Mouse (Mus musculus): ENCODE results near the gene Krt18.

Gene Krt18

DNA sequence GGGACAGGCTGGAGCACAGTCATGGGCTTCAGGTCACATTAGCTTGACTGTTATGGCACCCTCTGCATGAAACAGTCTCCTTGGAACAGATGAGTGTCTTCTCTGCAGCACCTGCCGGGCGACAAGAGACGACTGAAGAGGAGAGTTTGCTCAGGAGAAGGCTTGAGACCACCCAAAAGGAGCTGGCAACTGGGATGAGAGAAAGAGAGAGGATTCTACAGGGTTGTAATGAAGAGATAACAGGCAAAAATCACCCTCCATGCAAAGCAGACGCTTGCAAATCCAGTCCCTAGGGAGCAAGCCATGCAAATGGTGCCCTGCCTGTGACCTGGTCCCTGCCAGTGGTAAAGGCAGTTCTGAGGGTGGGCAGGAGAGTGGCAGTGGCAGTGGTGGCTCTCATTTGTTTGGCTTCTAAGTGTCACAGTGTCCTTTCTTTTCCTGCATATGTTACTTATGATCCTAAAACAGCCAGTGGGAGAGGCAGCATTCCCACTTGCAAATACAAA, 15.7 kb upstream of the Krt18 start:
- no peak for DNase-seq

- peak; percentile 12 for DNase-seq
Measured at GRCm38 (mm10) chr15:102013651-102014050, 14.3 kb upstream of the Krt18 start.

DNA sequence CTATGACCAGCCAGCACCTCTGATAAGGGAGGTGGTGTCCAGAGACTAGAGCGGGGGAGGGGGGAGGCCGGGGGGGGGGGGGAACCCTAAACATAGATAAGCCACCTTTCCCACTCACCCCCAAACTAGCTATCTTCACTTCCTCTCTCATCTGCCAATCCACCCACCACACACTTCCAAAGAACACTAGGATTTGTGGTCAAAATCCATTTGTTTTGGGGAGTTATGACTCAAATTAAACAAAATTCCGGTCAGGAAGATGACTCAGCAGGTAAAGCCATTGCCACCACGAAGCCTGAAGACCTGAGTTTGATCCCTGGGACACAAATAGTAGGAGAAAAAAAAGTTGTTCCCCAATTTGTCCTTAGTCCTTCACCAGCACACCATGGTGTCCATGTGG, 13.1 kb upstream of the Krt18 start:
- no peak for DNase-seq

DNA sequence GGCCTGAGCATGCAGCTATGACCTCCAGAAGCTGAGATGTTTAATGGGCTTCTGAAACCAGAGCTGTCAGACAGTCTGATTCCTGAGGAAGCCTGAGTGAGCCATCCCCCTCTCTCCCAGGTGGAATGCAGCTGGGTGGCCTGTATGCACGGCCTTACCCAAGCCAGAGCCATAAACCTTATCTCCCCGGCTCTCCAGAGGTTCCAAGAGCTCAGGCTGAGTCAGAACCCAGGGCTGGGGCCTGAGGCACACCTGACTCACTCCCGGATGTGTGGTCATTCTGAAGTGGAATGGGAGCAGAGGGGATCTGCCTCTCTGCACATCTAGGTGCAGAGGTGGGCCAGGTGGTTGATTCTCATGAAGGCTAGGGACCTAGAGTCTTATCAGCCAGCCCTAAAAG, 11.9 kb upstream of the Krt18 start:
- no peak for DNase-seq

DNA sequence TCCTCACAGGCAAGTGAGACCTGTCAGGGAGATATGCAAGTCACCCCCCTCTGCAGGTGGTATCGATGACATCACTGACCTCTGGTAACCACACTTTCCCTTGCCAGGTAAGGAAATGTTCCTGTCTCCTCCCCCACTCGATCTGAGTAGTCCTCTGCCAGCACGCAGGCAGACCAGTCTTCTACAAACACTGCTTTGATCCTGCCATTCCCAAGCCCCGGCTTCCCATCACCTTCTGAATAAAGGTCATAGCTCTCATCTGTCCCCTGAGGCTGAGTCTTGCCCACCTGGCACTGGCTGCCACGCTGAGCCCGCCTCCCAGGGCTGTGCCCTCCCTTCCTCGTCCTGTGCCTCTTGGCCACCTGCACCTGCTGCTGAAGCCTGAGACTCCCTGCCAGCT, 11.2 kb upstream of the Krt18 start:
- no peak for DNase-seq

DNA sequence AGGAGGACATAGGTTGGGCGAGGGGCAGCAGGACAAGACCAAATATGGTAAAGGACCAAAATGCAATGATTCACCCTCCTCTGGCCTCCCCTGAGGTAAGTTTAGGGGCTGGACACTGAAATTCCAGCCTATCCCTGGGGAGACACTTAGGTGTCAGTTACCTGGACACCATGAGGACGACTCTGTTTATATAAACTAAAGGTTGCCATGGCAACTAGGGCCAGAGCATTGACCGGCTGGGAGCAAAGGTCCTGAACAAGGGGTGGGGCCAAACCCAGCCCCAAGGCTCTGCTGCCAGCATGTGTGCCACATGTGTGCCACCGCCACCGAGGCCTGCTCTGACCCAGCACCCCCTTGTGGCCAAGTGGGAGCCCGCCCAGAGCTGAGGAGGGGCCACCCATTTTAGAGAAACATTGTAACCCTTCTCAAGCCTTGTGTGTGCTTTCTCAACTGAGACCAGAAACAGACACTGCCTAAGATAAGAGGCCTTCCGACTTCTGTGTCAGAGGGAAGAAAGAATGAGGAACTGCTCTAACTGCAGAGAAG, 10.0 kb upstream of the Krt18 start:
- no peak for DNase-seq

DNA sequence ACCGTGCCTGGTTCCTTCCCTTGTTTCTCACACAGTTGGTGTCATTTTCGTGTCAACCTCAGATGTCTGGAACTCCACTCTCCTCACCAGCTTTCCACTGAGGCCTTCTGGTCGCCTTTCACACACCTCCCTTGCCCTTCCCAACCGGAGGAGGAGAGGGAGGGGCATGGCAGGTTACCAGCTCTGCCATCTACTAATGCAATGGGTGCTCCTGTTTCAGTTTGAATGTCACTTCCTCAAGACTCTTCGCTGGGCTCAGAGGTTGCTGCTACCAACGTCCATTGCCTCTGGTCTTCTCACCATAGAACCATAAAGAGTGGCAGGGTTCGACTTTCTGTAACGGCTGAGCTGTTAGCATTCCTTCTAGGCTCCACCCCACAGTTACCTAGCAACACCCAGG, 5.5 kb upstream of the Krt18 start:
- DNase-seq, result no peak

GRCm38 (mm10) chr15:102023888-102024287, 4.1 kb upstream of the Krt18 start:
- DNase-seq, result no peak

DNA sequence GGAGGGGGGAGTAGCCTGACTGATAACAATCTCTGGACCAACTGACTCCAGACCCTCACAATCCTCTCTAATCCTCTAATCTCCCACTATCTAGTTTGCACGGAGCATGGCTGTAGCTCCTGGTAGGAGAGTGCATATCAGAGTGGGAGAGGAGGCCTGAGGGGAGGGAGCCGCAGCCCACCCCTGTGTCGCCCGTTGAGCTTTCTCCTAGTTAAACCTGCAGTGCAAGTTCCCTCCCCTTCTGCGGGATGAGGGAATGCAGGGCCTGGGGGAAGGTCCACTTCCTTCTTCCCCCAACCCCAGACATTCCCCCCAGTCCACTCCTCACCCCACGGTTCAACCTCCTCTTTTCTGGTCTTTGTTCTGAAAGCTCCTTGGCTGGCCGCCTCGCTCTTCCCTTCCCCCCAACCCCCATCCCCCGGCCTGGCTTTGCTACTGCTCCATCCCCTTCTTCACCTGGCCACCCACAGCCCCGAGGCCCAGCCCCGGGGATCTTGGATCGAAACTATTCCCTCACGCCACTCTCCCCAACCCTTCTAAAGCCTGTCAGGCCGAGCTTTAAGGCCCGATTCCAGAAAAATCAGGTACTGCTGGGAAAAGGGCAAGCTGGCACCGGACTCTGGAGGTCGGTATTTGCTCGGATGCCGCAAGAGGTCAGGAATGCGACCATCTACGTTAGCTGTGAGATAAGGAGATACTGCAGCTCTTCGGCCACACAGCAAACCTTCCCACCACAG, 2.7 kb upstream of the Krt18 start:
- DNase-seq, result no peak

- no peak for DNase-seq
Measured at GRCm38 (mm10) chr15:102026430-102026829, 1.6 kb upstream of the Krt18 start.

DNA sequence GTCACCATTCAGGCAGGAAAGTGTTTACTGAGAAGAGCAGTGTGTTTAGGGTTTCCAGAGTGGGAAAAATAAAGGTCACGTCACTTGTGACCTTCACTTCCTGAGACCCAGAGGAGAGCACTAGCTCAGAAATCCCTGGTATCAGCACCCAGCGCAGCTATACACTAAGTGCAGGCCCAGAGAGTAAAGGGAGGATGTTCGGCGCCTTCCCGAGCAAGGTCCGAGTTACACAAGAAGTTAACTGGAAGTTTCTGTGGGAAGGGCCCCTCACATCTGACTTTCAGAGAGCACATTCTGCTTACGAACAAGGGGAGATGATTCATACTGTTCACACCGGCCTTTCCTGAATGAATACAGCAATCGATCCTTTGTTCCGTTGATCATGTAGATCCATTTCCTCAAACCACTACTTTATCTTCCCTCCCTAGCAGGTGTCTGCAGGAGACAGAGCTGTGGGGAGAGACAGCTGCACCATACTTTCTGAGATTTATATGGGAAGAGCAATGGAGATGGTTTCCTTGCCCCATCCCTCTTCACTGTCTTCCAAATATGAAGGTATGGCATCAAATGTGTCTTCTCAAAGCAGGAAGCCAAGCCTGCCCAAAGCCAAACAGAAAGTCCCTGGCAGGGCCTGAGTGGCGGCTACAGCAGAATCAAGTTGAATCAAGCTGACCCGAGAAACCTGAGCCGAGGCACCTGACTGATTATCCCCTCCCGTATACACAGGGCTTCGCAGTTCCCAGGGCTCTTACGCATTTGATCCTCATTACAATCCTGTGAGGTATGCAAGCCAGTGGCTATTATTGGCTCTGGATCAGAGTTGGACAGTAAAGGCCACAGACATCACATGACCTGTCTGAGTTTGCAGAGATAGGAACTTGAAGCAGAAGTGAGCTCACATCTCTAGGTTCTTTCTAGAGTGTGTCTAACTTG, 6.4 kb downstream of the Krt18 start:
- no peak for DNase-seq

- DNase-seq, result no peak
Measured at GRCm38 (mm10) chr15:102040277-102040676, 12.3 kb downstream of the Krt18 start.

DNA sequence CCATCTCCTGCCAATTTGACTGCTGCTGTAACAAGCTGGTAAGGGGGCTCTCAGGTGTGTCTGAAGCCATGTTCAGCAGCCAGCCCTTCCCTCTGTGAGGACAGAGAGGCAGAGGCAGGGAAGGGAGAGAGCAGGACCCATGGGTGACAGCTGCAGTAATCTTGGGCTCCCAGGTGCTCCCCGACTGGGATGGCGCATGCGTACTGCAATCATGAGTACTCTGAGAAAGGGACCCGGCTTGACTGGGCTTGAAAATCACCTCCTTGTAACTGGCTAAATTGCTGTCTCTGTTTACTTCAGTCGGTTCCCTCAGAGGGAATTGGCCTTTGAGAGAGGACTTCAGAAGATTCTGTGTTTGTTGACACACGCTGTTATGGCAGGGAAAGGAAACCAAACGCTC, 14.0 kb downstream of the Krt18 start:
- no peak for DNase-seq

DNA sequence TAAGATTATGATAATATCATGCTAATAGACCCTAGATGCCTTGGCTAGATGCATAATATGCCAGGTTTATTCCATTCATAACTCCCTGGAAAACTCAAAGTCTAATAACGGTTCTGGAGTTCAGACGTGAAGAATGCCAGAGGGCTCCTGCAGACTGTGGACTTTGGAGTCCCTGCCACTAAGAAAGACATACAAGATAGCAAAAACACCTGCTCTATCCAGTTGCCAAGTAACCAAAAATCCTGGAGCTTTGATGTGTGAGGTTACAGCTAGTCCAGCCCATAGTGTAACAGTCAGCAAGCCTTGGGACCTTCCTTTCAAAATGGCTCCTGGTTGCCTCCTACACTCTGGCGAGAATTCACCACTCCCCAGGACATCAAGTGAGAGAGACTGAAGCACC, 16.8 kb downstream of the Krt18 start:
- DNase-seq, result no peak

- no peak for DNase-seq
Measured at GRCm38 (mm10) chr15:102045691-102046090, 17.7 kb downstream of the Krt18 start.

- no peak for DNase-seq
Measured at GRCm38 (mm10) chr15:102048006-102048405, 20.0 kb downstream of the Krt18 start.

- no peak for DNase-seq
Measured at GRCm38 (mm10) chr15:102049871-102050270, 21.9 kb downstream of the Krt18 start.

DNA sequence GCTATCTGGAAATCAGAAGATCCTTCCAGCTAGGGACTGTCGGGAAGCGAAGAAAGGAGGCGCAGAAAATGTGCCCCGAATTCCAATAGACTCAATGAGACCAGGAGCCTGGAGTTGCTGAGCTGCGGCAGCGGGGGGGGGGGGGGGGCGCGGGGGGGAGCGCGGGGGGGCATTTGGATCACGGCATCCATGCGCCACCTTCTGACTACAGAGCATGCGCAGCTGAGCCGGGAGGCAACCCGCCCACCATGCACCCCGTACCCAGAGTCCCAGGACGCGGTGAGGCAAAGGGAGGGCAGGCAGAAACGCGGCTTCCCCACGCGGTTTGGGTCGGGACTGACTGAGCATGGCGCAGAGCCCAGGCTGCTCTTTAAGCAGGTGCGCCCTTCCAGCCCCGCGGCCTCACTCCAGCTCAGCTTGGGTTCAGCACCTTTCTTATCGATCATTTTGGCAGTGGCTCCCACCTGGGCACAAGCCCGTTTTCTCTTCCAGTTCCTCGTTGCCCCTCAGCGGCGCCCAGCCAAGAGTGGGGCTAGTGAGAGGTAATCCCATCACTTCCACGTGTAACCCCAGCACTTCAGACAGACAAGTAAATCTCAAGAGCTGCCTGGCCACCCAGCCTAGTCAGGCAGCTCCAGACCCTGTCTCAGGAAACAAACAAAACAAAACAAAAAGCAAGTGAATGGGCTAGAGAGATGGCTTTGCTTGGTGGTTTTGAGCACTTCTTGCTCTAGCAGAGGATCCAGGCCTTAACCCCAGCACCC, 24.1 kb downstream of the Krt18 start:
- peak; percentile 72 for DNase-seq

DNA sequence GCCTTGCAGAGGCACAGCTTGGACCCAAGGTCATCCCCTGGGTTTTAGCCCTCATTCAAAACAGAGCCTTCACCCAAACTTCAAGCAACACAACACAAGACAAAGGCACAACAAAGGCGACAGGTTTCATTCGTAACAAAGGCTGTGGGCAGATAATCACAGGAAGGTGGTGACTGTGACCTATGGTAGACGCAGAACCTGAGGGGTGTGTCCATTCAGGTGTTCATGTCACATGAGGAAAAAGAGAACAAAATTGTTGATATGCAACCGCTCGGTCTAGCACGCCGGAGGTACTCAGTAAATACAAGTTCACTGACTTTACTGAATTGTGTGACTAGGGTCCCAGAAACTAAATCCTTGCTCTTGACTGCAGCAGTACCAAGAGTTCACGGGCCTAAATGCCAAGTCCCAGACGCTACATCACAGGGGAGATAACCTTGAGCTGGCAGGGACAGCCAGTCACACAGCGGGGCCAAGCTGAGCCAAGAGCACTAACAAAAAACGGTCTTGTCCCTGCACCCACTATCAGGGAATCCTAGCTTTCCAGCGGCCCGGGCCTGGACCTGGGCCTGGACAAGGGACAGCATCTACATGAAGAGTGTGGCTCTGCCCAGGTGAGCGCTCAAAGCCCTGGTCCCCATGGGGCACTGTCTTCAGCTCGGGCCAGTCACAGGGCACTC, 28.7 kb downstream of the Krt18 start:
- DNase-seq, result no peak

- peak; percentile 91 for DNase-seq
Measured at GRCm38 (mm10) chr15:102065661-102066325, 37.8 kb downstream of the Krt18 start.

Measured in right cerebral cortex, adult 18-20 months (tissue).